Mouse (Mus musculus): ENCODE measurements at regions not wholly inside any gene's neighbourhood (a gene's known extent, or its start where the extent isn't known, plus 50 kb on each side); places are given as distances from the start of the nearest gene placed in this dataset.
A peak's percentile ranks its signal among the peaks of the same experiment; 100 is the strongest.

- no peak for DNase-seq (ENCODE audit: low spot score in 2 of 2)
Measured at GRCm38 (mm10) chr3:34525730-34526129, 124.5 kb upstream of the Sox2 start.

GRCm38 (mm10) chr3:34522054-34522684 is 128.0 kb upstream of the Sox2 start:
- DNase-seq (ENCODE audit: low spot score in 2 of 2) = no peak

GRCm38 (mm10) chr3:34521357-34522053 is 128.7 kb upstream of the Sox2 start:
- DNase-seq (ENCODE audit: low spot score in 2 of 2) = no peak

- no peak for DNase-seq (ENCODE audit: low spot score in 2 of 2)
Measured at GRCm38 (mm10) chr3:34512503-34513145, 137.6 kb upstream of the Sox2 start.

- no peak for DNase-seq (ENCODE audit: low spot score in 2 of 2)
Measured at GRCm38 (mm10) chr3:34510723-34511122, 139.5 kb upstream of the Sox2 start.

- no peak for DNase-seq (ENCODE audit: low spot score in 2 of 2)
Measured at GRCm38 (mm10) chr3:34509160-34509559, 141.0 kb upstream of the Sox2 start.

GRCm38 (mm10) chr3:34504573-34504894 is 145.7 kb upstream of the Sox2 start:
- no peak for DNase-seq (ENCODE audit: low spot score in 2 of 2)

GRCm38 (mm10) chr3:34503874-34504572 is 146.2 kb upstream of the Sox2 start:
- no peak for DNase-seq (ENCODE audit: low spot score in 2 of 2)

GRCm38 (mm10) chr3:34496839-34497238 is 153.4 kb upstream of the Sox2 start:
- DNase-seq (ENCODE audit: low spot score in 2 of 2) = peak in 1 of 2 experiments; percentile 14

- no peak for DNase-seq (ENCODE audit: low spot score in 2 of 2)
Measured at GRCm38 (mm10) chr3:34495615-34496014, 154.6 kb upstream of the Sox2 start.

- no peak for DNase-seq (ENCODE audit: low spot score in 2 of 2)
Measured at GRCm38 (mm10) chr3:34493921-34494320, 156.3 kb upstream of the Sox2 start.

- no peak for DNase-seq (ENCODE audit: low spot score in 2 of 2)
Measured at GRCm38 (mm10) chr3:34489008-34489407, 161.2 kb upstream of the Sox2 start.

GRCm38 (mm10) chr3:34486441-34487050 is 163.7 kb upstream of the Sox2 start:
- DNase-seq (ENCODE audit: low spot score in 2 of 2) = peak in 1 of 2 experiments; percentile 66

- DNase-seq (ENCODE audit: low spot score in 2 of 2) = no peak
Measured at GRCm38 (mm10) chr3:34485345-34486223, 164.6 kb upstream of the Sox2 start.

- peak in 1 of 2 experiments; percentile 15 for DNase-seq (ENCODE audit: low spot score in 2 of 2)
Measured at GRCm38 (mm10) chr3:34483934-34484333, 166.3 kb upstream of the Sox2 start.

GRCm38 (mm10) chr3:34481821-34482713 is 168.1 kb upstream of the Sox2 start:
- DNase-seq (ENCODE audit: low spot score in 2 of 2) = no peak

GRCm38 (mm10) chr3:34481314-34481713 is 168.9 kb upstream of the Sox2 start:
- no peak for DNase-seq (ENCODE audit: low spot score in 2 of 2)

- DNase-seq (ENCODE audit: low spot score in 2 of 2) = no peak
Measured at GRCm38 (mm10) chr3:34474126-34474525, 176.1 kb upstream of the Sox2 start.

GRCm38 (mm10) chr3:34470721-34471120 is 179.5 kb upstream of the Sox2 start:
- no peak for DNase-seq (ENCODE audit: low spot score in 2 of 2)

- no peak for DNase-seq (ENCODE audit: low spot score in 2 of 2)
Measured at GRCm38 (mm10) chr3:34469946-34470345, 180.3 kb upstream of the Sox2 start.

Measured in cerebellum, postnatal 4 days (tissue).